Mouse (Mus musculus): ENCODE results near the gene Palb2. TPM values are rescaled to one million over a fixed set of nuclear protein-coding genes. Genes with fewer than 3 reads are reported as not detected.
A peak's percentile ranks its signal among the peaks of the same experiment; 100 is the strongest.

Palb2 gene
- total RNA-seq (2021) = 1 to 10 TPM in 1 of 2 experiments, under 1 TPM in 1; 0.94 to 1.5 TPM

GRCm38 (mm10) chr7:122132497-122133337, at the start of gene Palb2, which contains the start of gene Dctn5:
Palb2 (minus strand) TSS chr7:122132985.
Dctn5 (plus strand) TSS chr7:122133041.
- intact Hi-C loops (cut with DNase I) = loop anchor here (2.0 kb wide), 2 partner anchors 30 to 66 kb away; partner anchors contain the start of genes Ears2 and Ubfd1
- peak; percentile 98 to 99 for DNase-seq

- intact Hi-C loops (cut with DNase I) = no loop called here
- no peak for DNase-seq
These were observed 47.9 kb upstream of the Palb2 start for GRCm38 (mm10) chr7:122180720-122181119.

GRCm38 (mm10) chr7:122171613-122172012, 38.8 kb upstream of the Palb2 start:
- DNase-seq = no peak
- intact Hi-C loops (cut with DNase I) = no loop called here

- intact Hi-C loops (cut with DNase I) = no loop called here
These were observed 37.9 kb upstream of the Palb2 start for GRCm38 (mm10) chr7:122170705-122171104.

GRCm38 (mm10) chr7:122167203-122167602, 34.4 kb upstream of the Palb2 start:
- intact Hi-C loops (cut with DNase I) = no loop called here
- no peak for DNase-seq

More at GRCm38 (mm10) chr7:122170705-122171104, 37.9 kb upstream of the Palb2 start:
- no peak for DNase-seq

GRCm38 (mm10) chr7:122163766-122164165, 31.0 kb upstream of the Palb2 start:
- intact Hi-C loops (cut with DNase I) = no loop called here

GRCm38 (mm10) chr7:122160037-122160436, 27.3 kb upstream of the Palb2 start:
- no peak for DNase-seq
- intact Hi-C loops (cut with DNase I) = no loop called here

More at GRCm38 (mm10) chr7:122163766-122164165, 31.0 kb upstream of the Palb2 start:
- no peak for DNase-seq

- peak; percentile 73 to 78 for DNase-seq
- intact Hi-C loops (cut with DNase I) = no loop called here
These were observed 26.4 kb upstream of the Palb2 start, which contains the start of gene Plk1 for GRCm38 (mm10) chr7:122158915-122159902. Plk1 (plus strand) TSS chr7:122159439.

GRCm38 (mm10) chr7:122158488-122158887, 25.7 kb upstream of the Palb2 start:
- intact Hi-C loops (cut with DNase I) = no loop called here

GRCm38 (mm10) chr7:122152473-122152872, 19.7 kb upstream of the Palb2 start:
- intact Hi-C loops (cut with DNase I) = no loop called here
- DNase-seq = no peak

More at GRCm38 (mm10) chr7:122158488-122158887, 25.7 kb upstream of the Palb2 start:
- DNase-seq = no peak

GRCm38 (mm10) chr7:122140991-122141390, 8.2 kb upstream of the Palb2 start:
- intact Hi-C loops (cut with DNase I) = no loop called here

GRCm38 (mm10) chr7:122138190-122138589, 5.4 kb upstream of the Palb2 start:
- intact Hi-C loops (cut with DNase I) = no loop called here
- DNase-seq = no peak

More at GRCm38 (mm10) chr7:122140991-122141390, 8.2 kb upstream of the Palb2 start:
- DNase-seq = no peak

GRCm38 (mm10) chr7:122137071-122137470, 4.3 kb upstream of the Palb2 start:
- no peak for DNase-seq
- intact Hi-C loops (cut with DNase I) = no loop called here

GRCm38 (mm10) chr7:122135070-122135469, 2.3 kb upstream of the Palb2 start:
- DNase-seq = no peak
- intact Hi-C loops (cut with DNase I) = no loop called here

GRCm38 (mm10) chr7:122133338-122133625, 497 bp upstream of the Palb2 start:
- intact Hi-C loops (cut with DNase I) = loop anchor here (2.0 kb wide), 2 partner anchors 30 to 66 kb away; partner anchors contain the start of genes Ears2 and Ubfd1
- no peak for DNase-seq

- intact Hi-C loops (cut with DNase I) = loop anchor here (2.0 kb wide), 2 partner anchors 29 to 65 kb away; partner anchors contain the start of genes Ears2 and Ubfd1
- DNase-seq = no peak
These were observed 951 bp downstream of the Palb2 start for GRCm38 (mm10) chr7:122131834-122132233.

GRCm38 (mm10) chr7:122126946-122127345, 5.8 kb downstream of the Palb2 start:
- no peak for DNase-seq
- intact Hi-C loops (cut with DNase I) = no loop called here

GRCm38 (mm10) chr7:122125636-122126035, 7.1 kb downstream of the Palb2 start:
- DNase-seq = no peak
- intact Hi-C loops (cut with DNase I) = no loop called here

GRCm38 (mm10) chr7:122123518-122123917, 9.3 kb downstream of the Palb2 start:
- intact Hi-C loops (cut with DNase I) = no loop called here
- no peak for DNase-seq

GRCm38 (mm10) chr7:122108206-122108605, 24.6 kb downstream of the Palb2 start:
- intact Hi-C loops (cut with DNase I) = no loop called here
- no peak for DNase-seq
